Mouse (Mus musculus) heart, adult 9 months (tissue): ENCODE data around the gene Rdh16f2.
"Not testable (repeated sequence)": the region's sequence is repeated elsewhere in the genome, so short reads cannot be mapped to it uniquely, and the experiment has no call there.

Experiments
- DNase-seq, 2 experiments: peaks; one replicate each; pipeline ENCODE4 v3.0.0; 2022; ENCODE audit warnings: low spot score in 2 of 2

Rdh16f2 gene

GRCm38 (mm10) chr10:127866232-127866631 is at the start of gene Rdh16f2:
TSS of gene Rdh16f2 (plus strand) at chr10:127866474.
- no peak for DNase-seq

- DNase-seq, result not testable (repeated sequence)
These were observed 48.9 kb upstream of the Rdh16f2 start for GRCm38 (mm10) chr10:127817268-127817910.

- not testable (repeated sequence) for DNase-seq
These were observed 44.5 kb upstream of the Rdh16f2 start for GRCm38 (mm10) chr10:127821806-127822205.

- DNase-seq, result no peak
These were observed 40.9 kb upstream of the Rdh16f2 start for GRCm38 (mm10) chr10:127825386-127825785.

GRCm38 (mm10) chr10:127829121-127829520 is 37.2 kb upstream of the Rdh16f2 start:
- no peak for DNase-seq

GRCm38 (mm10) chr10:127834186-127834585 is 32.1 kb upstream of the Rdh16f2 start:
- not testable (repeated sequence) for DNase-seq

GRCm38 (mm10) chr10:127835292-127835691 is 31.0 kb upstream of the Rdh16f2 start:
- DNase-seq, result no peak

GRCm38 (mm10) chr10:127837793-127838192 is 28.5 kb upstream of the Rdh16f2 start:
- not testable (repeated sequence) for DNase-seq

GRCm38 (mm10) chr10:127838539-127838938 is 27.7 kb upstream of the Rdh16f2 start:
- DNase-seq, result no peak

- DNase-seq, result no peak
These were observed 25.5 kb upstream of the Rdh16f2 start for GRCm38 (mm10) chr10:127840776-127841175.

GRCm38 (mm10) chr10:127845945-127846344 is 20.3 kb upstream of the Rdh16f2 start:
- not testable (repeated sequence) for DNase-seq

- no peak for DNase-seq
These were observed 18.2 kb upstream of the Rdh16f2 start for GRCm38 (mm10) chr10:127848089-127848488.

GRCm38 (mm10) chr10:127849628-127850027 is 16.6 kb upstream of the Rdh16f2 start, which contains the start of gene Rdh19:
TSS of gene Rdh19 (plus strand) at chr10:127849928.
- no peak for DNase-seq

GRCm38 (mm10) chr10:127856376-127856775 is 9.9 kb upstream of the Rdh16f2 start:
- DNase-seq, result no peak

GRCm38 (mm10) chr10:127864931-127865330 is 1.3 kb upstream of the Rdh16f2 start:
- no peak for DNase-seq

- no peak for DNase-seq
These were observed 6.2 kb downstream of the Rdh16f2 start for GRCm38 (mm10) chr10:127872484-127872883.

GRCm38 (mm10) chr10:127877681-127878080 is 11.4 kb downstream of the Rdh16f2 start:
- DNase-seq, result no peak

- DNase-seq, result peak in 1 of 2 experiments; percentile 2
These were observed 12.2 kb downstream of the Rdh16f2 start for GRCm38 (mm10) chr10:127878262-127879057.

- no peak for DNase-seq
These were observed 12.9 kb downstream of the Rdh16f2 start for GRCm38 (mm10) chr10:127879155-127879688.

GRCm38 (mm10) chr10:127881041-127881440 is 14.8 kb downstream of the Rdh16f2 start:
- no peak for DNase-seq

- no peak for DNase-seq
These were observed 20.3 kb downstream of the Rdh16f2 start for GRCm38 (mm10) chr10:127886551-127886950.

- DNase-seq, result no peak
These were observed 20.7 kb downstream of the Rdh16f2 start for GRCm38 (mm10) chr10:127886971-127887370.

GRCm38 (mm10) chr10:127888605-127889004 is 22.3 kb downstream of the Rdh16f2 start, which contains the start of gene Rdh7:
TSS of gene Rdh7 (minus strand) at chr10:127888817.
- DNase-seq, result no peak
